Mouse (Mus musculus): ENCODE measurements around the gene Spata13.
A peak's percentile ranks its signal among the peaks of the same experiment; 100 is the strongest.

Gene Spata13

DNA sequence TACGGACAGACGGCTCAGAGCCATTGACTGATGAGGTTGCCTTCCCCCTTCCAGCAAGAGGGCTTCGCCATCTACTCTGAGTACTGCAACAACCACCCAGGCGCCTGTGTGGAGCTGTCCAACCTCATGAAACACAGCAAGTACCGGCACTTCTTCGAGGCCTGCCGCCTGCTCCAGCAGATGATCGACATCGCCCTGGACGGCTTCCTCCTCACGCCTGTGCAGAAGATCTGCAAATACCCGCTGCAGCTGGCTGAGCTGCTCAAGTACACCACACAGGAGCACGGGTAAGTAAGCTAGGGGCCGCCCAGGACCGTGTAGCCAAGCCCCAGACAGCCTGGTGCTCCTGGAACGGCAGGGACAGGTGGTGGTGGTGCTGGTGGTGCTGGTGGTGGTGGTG, 117.8 kb downstream of the Spata13 start:
- no peak for DNase-seq (ENCODE audit: low spot score)

- no peak for DNase-seq (ENCODE audit: low spot score)
Measured at GRCm38 (mm10) chr14:60752892-60753800, 119.3 kb downstream of the Spata13 start.

DNA sequence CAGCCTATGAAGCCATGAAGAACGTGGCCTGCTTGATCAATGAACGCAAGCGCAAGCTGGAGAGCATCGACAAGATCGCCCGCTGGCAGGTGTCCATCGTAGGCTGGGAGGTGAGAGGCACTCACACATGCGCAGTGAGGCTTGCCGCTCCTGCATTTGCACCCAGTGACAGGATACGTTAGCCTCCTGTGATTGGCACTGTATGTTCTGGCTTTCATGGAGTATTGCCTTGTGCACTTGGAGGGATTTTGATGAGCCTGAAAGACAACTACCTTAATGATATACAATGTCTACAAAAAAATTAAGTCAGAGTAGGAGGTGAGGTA, 120.0 kb downstream of the Spata13 start:
- no peak for DNase-seq (ENCODE audit: low spot score)

GRCm38 (mm10) chr14:60754656-60755055, 120.9 kb downstream of the Spata13 start:
- DNase-seq (ENCODE audit: low spot score): no peak

DNA sequence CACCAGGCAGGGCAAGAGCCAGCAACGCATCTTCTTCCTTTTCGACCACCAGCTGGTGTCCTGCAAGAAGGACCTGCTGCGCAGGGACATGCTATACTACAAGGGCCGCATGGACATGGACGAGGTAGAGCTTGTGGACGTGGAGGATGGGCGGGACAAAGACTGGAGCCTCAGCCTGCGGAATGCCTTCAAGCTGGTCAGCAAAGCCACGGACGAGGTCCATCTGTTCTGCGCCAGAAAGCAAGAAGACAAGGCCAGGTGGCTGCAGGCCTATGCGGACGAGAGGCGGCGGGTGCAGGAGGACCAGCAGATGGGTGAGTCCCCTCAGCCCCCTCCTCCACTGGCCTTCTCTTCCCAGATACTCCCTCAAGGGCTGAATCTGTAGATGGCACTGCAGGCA, 122.5 kb downstream of the Spata13 start:
- no peak for DNase-seq (ENCODE audit: low spot score)

- no peak for DNase-seq (ENCODE audit: low spot score)
Measured at GRCm38 (mm10) chr14:60757265-60757664, 123.5 kb downstream of the Spata13 start.

DNA sequence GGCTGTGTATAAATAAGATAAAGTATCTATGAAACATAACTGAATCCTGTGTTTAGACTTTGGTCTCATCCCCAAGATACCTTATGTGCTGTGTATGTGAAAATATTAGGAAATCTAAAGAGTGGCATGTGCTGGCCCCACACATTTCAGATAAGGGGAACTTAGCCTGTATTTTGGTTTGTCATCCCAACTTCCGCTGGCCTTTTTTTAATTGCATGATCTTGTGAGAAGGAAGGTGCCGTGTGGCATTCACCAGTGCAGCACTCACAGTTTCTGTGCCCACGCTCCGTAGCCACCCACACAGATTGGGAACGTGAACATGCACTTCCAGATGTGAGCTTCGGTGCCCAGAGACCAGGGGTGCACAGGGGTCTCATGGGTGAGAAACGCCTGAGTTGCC, 123.9 kb downstream of the Spata13 start:
- DNase-seq (ENCODE audit: low spot score): no peak

- no peak for DNase-seq (ENCODE audit: low spot score)
Measured at GRCm38 (mm10) chr14:60759097-60759496, 125.3 kb downstream of the Spata13 start.

DNA sequence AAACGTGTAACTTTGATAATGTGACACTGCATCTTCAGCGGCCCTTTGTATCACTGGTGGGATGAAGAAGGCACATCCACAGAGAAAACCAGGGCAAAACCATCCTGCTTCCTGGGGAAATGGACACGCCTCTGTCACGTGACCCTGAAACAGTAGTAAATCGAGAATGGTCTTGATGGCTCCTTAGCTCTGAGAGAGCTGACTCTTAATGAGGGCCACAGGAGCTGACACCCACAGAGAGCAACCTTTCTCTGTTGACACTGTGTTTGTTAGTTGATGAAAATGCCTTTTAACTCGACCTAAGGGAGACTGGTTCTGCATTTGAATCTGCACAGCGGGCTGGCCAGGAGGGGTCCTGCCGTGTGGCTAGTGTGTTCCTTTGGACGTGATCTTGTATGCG, 128.0 kb downstream of the Spata13 start:
- DNase-seq (ENCODE audit: low spot score): no peak

- DNase-seq (ENCODE audit: low spot score): no peak
Measured at GRCm38 (mm10) chr14:60762754-60763153, 129.0 kb downstream of the Spata13 start.

- DNase-seq (ENCODE audit: low spot score): no peak
Measured at GRCm38 (mm10) chr14:60763746-60764145, 129.9 kb downstream of the Spata13 start.

- DNase-seq (ENCODE audit: low spot score): no peak
Measured at GRCm38 (mm10) chr14:60764526-60764925, 130.7 kb downstream of the Spata13 start.

DNA sequence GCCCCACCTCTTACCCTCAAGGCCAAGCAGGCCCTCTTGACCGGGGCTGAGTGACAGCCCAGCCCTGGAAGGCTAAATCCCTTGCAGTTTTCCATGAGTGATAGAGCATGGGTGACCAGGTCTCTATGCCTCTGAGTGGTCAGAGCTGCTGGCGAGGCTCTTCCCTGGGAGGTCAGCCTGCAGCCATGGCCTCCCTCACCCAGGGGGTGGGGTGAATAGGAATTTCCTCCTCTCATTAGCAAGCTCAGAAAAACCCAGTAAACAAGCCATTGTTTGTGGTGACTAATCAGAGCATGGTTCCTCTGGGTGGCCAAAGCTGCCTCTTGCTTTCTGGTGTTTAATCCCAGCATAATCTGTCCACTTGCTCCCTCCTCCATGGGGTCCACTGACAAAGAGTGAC, 131.2 kb downstream of the Spata13 start:
- DNase-seq (ENCODE audit: low spot score): peak; percentile 43

- no peak for DNase-seq (ENCODE audit: low spot score)
Measured at GRCm38 (mm10) chr14:60767884-60768283, 134.1 kb downstream of the Spata13 start, which contains the start of gene C1qtnf9. C1qtnf9 (plus strand) TSS chr14:60768134.

DNA sequence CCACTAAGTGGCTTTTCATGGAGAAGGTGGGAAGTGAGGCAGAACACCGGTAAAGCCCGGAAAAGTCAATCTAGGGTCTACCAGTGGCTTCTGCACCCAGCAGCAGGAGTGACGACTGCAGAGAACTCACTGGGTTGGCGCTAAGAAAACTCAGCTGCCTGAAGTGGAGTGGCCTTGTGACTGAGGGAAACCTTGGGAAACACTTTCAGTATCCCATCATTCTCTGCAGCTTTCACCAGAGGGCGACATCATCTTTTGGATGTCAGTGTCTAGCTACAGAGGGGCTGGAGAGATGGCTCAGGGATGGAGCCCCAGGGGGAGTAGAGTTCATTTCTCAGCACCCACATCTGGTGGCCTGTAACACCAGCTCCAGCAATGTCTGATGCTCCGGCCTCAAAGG, 135.5 kb downstream of the Spata13 start:
- no peak for DNase-seq (ENCODE audit: low spot score)

DNA sequence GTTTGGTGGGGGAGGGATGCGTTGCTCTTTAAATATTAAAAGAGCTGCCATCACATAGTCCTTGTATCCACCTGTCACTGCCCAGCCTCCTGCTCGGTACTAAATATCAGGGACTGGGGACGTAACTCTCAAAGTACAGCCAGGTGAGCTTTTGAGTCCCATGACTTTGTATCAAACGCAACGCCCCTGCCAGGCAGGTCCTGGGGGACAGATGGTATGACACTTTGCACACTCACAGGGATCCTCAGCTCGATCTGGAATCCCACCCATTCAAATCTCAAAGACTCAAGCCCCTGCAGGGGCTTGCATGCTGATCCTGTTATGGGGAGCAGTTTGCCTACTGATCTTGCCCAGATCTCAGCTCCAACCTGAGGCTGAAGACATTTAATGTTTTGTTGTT, 136.8 kb downstream of the Spata13 start:
- DNase-seq (ENCODE audit: low spot score): no peak

DNA sequence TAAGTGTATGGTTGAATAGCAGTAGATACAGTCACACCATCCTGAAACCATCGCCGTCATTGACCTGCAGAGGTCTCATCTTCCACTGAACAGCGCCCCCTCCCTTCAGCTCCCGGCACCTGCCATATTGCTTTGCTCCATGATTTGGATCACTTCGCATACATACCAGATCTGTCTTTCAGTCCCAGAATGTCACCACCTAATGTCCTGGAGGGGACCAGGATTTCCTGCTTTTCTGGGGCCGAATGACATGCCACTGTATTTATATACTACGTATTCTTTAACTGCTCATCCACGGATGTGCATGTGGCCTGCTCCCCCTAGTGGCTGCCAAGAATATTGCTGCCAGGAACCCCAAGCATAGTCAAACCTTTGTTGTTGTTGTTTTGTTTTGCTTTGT, 137.3 kb downstream of the Spata13 start:
- DNase-seq (ENCODE audit: low spot score): peak; percentile 59

DNA sequence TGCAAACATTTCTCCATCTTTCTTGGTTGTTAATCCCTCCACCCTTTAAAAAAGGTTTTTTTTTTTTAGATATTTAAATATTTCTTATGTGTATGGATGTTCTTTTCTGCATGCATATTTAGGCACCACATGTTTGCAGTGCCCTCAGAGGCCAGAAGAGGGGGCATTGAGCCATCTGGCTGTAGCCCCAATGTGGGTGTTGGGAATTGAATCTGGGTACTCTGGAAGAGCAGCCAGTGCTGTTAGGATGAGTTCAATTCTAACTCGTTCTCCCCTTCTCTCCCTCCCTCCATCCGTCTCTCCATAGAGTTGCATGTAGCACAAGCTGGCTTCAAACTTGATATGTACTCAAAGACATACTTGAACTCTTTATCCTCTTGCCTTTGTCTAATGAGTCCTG, 139.7 kb downstream of the Spata13 start:
- DNase-seq (ENCODE audit: low spot score): no peak

DNA sequence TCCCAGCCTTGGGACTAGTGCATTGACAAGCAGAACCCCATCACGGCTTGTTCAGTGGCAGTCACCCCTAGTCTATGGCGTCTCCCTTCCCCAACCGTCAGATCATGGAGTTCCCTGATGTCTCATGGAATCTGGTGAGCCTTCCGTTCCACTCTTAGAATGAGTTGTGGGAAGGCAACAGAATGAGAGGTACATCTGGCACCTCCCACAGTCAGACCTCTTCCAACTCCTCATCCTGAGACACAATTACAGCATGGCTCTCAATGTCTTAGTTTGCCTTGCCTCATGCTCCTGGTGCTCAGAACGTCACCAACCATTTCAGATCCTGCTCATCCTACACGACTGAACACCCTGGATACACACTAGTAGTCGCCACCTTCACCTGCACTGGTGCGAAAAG, 142.7 kb downstream of the Spata13 start:
- DNase-seq (ENCODE audit: low spot score): no peak

DNA sequence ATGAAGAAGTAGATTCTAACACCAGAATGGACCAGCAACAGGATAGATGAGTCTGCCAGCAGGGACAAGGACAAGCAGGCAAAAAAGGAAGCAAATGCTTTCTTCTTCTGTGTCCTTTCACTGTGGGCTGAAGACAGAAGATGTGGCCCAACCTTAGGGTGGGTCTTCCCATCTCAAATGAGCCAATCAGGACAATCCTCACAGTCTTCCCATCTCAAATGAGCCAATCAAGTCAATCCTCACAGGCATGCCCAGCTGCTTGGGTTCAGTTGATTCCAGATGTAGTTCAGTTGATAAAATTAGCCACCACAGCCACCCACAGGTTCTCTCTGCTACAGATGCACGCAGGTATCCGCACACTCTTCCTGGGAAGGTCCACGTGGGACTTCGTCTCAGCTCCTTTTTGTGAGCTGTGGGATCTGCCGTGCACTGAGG, 143.7 kb downstream of the Spata13 start:
- no peak for DNase-seq (ENCODE audit: low spot score)

- no peak for DNase-seq (ENCODE audit: low spot score)
Measured at GRCm38 (mm10) chr14:60779198-60779597, 145.4 kb downstream of the Spata13 start.

DNA sequence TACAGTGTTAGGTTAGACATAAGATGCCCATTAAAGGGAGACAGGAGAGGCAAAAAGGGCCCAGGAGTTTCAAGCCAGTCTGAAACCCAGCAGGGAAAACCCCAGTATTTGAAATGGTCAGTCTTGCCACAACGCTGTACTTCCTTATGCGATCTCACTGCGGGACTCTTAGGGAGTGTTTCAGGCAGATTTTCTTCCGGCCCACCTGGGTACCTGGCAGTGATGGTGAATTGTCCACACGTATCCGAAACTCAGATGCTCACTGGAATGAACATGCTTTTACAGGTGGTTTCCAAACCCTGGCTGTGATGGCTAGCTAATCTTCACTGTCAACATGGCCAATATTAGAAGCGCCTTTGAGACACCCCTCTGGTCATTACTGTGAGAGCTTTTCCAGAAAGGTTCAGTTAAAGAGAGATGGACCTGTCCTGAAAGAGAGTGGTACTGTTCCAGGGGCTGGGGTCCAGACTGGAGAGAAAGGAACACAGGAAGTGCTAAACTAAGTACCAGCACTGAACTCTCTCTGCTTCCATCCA, 148.4 kb downstream of the Spata13 start:
- DNase-seq (ENCODE audit: low spot score): no peak

DNA sequence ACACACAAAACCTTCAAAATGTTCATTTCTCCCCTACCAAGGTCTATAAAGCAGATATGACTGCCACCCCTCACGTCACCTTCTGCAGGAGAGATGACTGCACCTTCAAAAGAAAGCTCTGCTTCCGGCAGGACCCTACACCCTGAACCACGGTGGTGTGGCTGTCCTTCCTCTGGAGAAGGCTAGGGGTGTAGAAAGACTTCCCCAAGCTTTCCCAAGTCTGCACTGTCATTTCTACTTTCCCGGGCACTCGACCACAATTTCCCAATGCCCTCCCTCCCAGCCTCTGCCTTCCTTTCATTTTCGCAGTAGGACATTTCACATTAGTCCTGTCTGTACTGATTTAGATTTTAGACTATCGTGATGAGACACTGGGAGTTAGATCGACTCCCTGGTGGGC, 149.4 kb downstream of the Spata13 start:
- no peak for DNase-seq (ENCODE audit: low spot score)
